Mouse (Mus musculus): ENCODE measurements at regions not wholly inside any gene's neighbourhood (a gene's known extent, or its start where the extent isn't known, plus 50 kb on each side); places are given as distances from the start of the nearest gene placed in this dataset.

DNA sequence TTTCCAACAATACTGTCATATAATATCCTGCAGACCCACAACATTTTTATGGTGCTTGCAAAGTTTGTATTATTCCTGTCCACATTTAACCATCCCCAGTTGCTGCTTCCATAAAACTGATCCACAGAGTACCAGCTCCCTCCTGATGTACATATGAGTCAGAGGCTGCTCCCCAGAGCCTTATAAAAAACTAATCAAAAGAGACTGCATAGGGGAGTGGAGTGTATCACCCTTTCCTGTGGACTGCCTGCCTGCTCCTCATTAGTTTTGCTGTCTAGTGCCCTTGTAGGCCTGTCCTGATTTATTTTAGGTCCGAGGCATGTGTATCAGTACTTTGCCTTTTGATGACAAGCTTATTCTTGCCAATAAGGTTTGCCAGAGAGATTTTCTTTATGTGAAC is 310.9 kb upstream of the Gm5415 start:
- in situ Hi-C loops (cut with MboI; ENCODE audit: low pct_ligation_motif_present, low pct_unique_long_range_greater_than_20kb, low sequenced_read_pairs) = no loop called here

More for the DNA sequence above, 310.9 kb upstream of the Gm5415 start:
- no peak for DNase-seq (ENCODE audit: extremely low read depth)
- H3K9ac ChIP-seq (ENCODE audit: insufficient read depth, low read depth) = no peak overlapping the region
- no peaks in the 10 kb centered on the region for H3K36me3 ChIP-seq (replicated peaks in 1 of 2; ENCODE audit: control insufficient read depth in 1 of 2, insufficient read depth in 1 of 2, low read length in 1 of 2)
- dilution Hi-C loops (cut with MboI; ENCODE audit: extremely low pct_ligation_motif_present, extremely low pct_unique_long_range_greater_than_20kb, low sequenced_read_pairs) = no loop called here
- no peak overlapping the region for H3K4me2 ChIP-seq (ENCODE audit: insufficient read depth, low read depth, poor library complexity, severe bottlenecking)
- no peak overlapping the region for H3K4me3 ChIP-seq (replicated peaks in 1 of 3; ENCODE audit: low read depth in 2 of 3, low read length in 2 of 3, poor library complexity in 1 of 3)
- H3K4me1 ChIP-seq (ENCODE audit: control insufficient read depth in 1 of 2, insufficient read depth in 2 of 2) = no peaks in the 10 kb centered on the region
- TF ChIP-seq GABPA (IDR thresholded peaks at IDR 0.05; ENCODE audit: insufficient replicate concordance, low read depth, low read length) (no peak), CHD2 (IDR thresholded peaks at IDR 0.05; ENCODE audit: low read length) (no peak), MAFK (IDR thresholded peaks at IDR 0.05; ENCODE audit: insufficient replicate concordance, low read length) (no peak), POLR2A (IDR thresholded peaks at IDR 0.05; ENCODE audit: low read depth, low read length) (no peak), ZC3H11A (IDR thresholded peaks at IDR 0.05; ENCODE audit: low read depth, low read length) (no peak), MEF2A (IDR thresholded peaks at IDR 0.05; ENCODE audit: borderline replicate concordance, low read depth, low read length) (no peak), ELF1 (IDR thresholded peaks at IDR 0.05; ENCODE audit: low read depth, low read length) (no peak), KAT2A (IDR thresholded peaks at IDR 0.05; ENCODE audit: insufficient replicate concordance, low read length) (no peak), BHLHE40 (IDR thresholded peaks at IDR 0.05; ENCODE audit: low read depth, low read length) (no peak), HCFC1 (IDR thresholded peaks at IDR 0.05; ENCODE audit: low read depth, low read length) (no peak), NELFE (IDR thresholded peaks at IDR 0.05; ENCODE audit: low read depth, low read length) (no peak)
- no peaks in the 10 kb centered on the region for H3K79me2 ChIP-seq (replicated peaks; ENCODE audit: control insufficient read depth, extremely low read depth, insufficient read depth, poor library complexity, severe bottlenecking)
- peaks cover 29% of the 10 kb centered on the region for H3K9me3 ChIP-seq (replicated peaks; ENCODE audit: low read length)
- no peak overlapping the region for H3K27ac ChIP-seq (ENCODE audit: insufficient read depth, low read depth)
- H3K27me3 ChIP-seq (replicated peaks) = no peaks in the 10 kb centered on the region
